Mouse (Mus musculus): ENCODE results near the gene Tigd3. TPM values are rescaled to one million over a fixed set of nuclear protein-coding genes. Genes with fewer than 3 reads are reported as not detected.

Tigd3 gene
- total and polyA plus RNA-seq, 3 experiments = 2.1 to 2.2 TPM; not detected in 1

DNA sequence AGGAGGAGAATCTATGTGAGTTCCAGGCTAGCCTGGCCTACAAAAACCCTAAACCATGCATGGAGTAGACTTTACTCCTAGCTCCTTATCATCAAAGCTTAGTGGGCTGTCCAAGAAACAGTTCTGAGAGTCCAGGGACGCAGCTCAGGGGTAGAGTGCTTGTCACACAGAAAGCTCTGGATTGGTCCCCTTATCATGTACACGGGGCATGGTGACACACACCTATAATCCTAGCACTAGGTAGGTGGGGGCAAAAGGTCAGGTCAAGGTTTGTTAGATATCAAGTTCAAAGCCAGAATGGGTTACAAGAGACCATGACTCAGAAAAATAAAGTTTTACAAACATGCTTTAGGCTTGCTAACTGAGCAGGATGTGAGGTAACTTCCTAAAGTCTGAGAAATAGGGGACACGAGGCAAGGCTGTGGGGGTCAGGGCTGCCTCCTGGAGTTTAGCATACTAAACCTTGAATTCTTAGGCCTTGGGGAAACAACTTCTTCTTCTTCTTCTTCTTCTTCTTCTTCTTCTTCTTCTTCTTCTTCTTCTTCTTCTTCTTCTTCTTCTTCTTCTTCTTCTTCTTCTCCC lies 6.6 kb downstream of the Tigd3 start:
- no peaks in the 10 kb centered on the region for H3K9me3 ChIP-seq (replicated peaks; ENCODE audit: insufficient read depth, low read length)
- DNase-seq (ENCODE audit: low read depth, low spot score) = no peak
- H3K4me3 ChIP-seq (ENCODE audit: control insufficient read depth in 1 of 2, insufficient read depth in 1 of 2, low read depth in 2 of 2, low read length in 2 of 2) = no peak overlapping the region
- no peak overlapping the region for H3K9ac ChIP-seq (ENCODE audit: control insufficient read depth, low read depth, low read length, poor library complexity, severe bottlenecking)
- peaks cover 0 to 15% of the 10 kb centered on the region in 2 experiments; a peak in 2 of 4 replicates for H3K36me3 ChIP-seq (ENCODE audit: control insufficient read depth in 1 of 2, insufficient read depth in 2 of 2, low read length in 2 of 2)
- no peak overlapping the region for H3K27ac ChIP-seq (ENCODE audit: control insufficient read depth, low read depth, low read length)
- TF ChIP-seq MEF2A (IDR thresholded peaks at IDR 0.05; ENCODE audit: extremely low read depth, insufficient replicate concordance, low read depth, low read length, poor library complexity, severe bottlenecking) (no peak), POLR2AphosphoS5 (IDR thresholded peaks at IDR 0.05; ENCODE audit: borderline replicate concordance, low read depth, low read length) (no peak), E2F4 (IDR thresholded peaks at IDR 0.05; ENCODE audit: borderline replicate concordance, low read depth, low read length) (no peak), UBTF (IDR thresholded peaks at IDR 0.05; ENCODE audit: borderline replicate concordance, insufficient read depth, low read depth, low read length) (no peak), TCF12 (IDR thresholded peaks at IDR 0.05; ENCODE audit: low read depth, low read length) (no peak), HCFC1 (IDR thresholded peaks at IDR 0.05; ENCODE audit: low read depth, low read length) (no peak), USF2 (IDR thresholded peaks at IDR 0.05; ENCODE audit: borderline replicate concordance in 1 of 2, insufficient read depth in 1 of 2, low read depth in 1 of 2, low read length in 2 of 2) (no peak), NRF1 (IDR thresholded peaks at IDR 0.05; ENCODE audit: insufficient read depth, low read depth, low read length, poor library complexity, severe bottlenecking) (no peak), USF1 (IDR thresholded peaks at IDR 0.05; ENCODE audit: low read depth, low read length) (no peak), MAZ (IDR thresholded peaks at IDR 0.05; ENCODE audit: low read depth, low read length) (no peak), JUND (IDR thresholded peaks at IDR 0.05; ENCODE audit: low read depth, low read length) (no peak), TBP (IDR thresholded peaks at IDR 0.05; ENCODE audit: low read depth, low read length) (no peak), TAL1 (IDR thresholded peaks at IDR 0.05; ENCODE audit: low read length) (no peak), EP300 (IDR thresholded peaks at IDR 0.05; ENCODE audit: low read depth in 1 of 2, low read length in 2 of 2) (no peak), ZKSCAN1 (IDR thresholded peaks at IDR 0.05; ENCODE audit: low read depth, low read length) (no peak), CTCF (IDR thresholded peaks at IDR 0.05 in 2 of 3, conservative IDR thresholded peaks at IDR 0.05 in 1 of 3; ENCODE audit: control insufficient read depth in 1 of 3, insufficient read depth in 1 of 3, low read depth in 2 of 3, low read length in 3 of 3, poor library complexity in 1 of 3, severe bottlenecking in 1 of 3) (no peak), ZC3H11A (IDR thresholded peaks at IDR 0.05; ENCODE audit: low read depth, low read length) (no peak), ELF1 (IDR thresholded peaks at IDR 0.05; ENCODE audit: low read depth, low read length) (no peak), POLR2A (IDR thresholded peaks at IDR 0.05; ENCODE audit: control insufficient read depth in 1 of 2, insufficient read depth in 1 of 2, low read depth in 1 of 2, low read length in 2 of 2, poor library complexity in 1 of 2) (no peak), GABPA (IDR thresholded peaks at IDR 0.05; ENCODE audit: low read depth, low read length) (no peak)
- H3K79me2 ChIP-seq (ENCODE audit: control insufficient read depth, insufficient read depth, low read length, poor library complexity) = no peaks in the 10 kb centered on the region
- H3K4me1 ChIP-seq (ENCODE audit: control insufficient read depth in 1 of 2, insufficient read depth in 2 of 2, low read length in 2 of 2) = peaks cover 8 to 21% of the 10 kb centered on the region in 2 experiments
- no peaks in the 10 kb centered on the region for H3K27me3 ChIP-seq (ENCODE audit: control insufficient read depth in 1 of 2, insufficient read depth in 2 of 2, low read length in 2 of 2)

Data from MEL (cell line).